Mouse (Mus musculus): ENCODE results near the gene Edaradd. TPM values are rescaled to one million over a fixed set of nuclear protein-coding genes. Genes with fewer than 3 reads are reported as not detected.

The Edaradd gene
- polyA plus RNA-seq, 1 experiment: 0.38 TPM

GRCm38 (mm10) chr13:12439586-12439985 lies 80.7 kb downstream of the Edaradd start:
- TF ChIP-seq POLR2A (IDR thresholded peaks at IDR 0.05; ENCODE audit: borderline replicate concordance, low read depth, low read length) (no peak), CTCF (IDR thresholded peaks at IDR 0.05; ENCODE audit: low read depth, low read length) (no peak)
- Histone ChIP-seq H3K4me3 (ENCODE audit: insufficient read depth, low read length) (no peak overlapping the region), H3K27ac (ENCODE audit: insufficient read depth, low read depth, low read length) (no peak overlapping the region), H3K4me1 (ENCODE audit: control insufficient read depth, insufficient read depth, low read length) (peaks cover 11% of the 10 kb centered on the region)

DNA sequence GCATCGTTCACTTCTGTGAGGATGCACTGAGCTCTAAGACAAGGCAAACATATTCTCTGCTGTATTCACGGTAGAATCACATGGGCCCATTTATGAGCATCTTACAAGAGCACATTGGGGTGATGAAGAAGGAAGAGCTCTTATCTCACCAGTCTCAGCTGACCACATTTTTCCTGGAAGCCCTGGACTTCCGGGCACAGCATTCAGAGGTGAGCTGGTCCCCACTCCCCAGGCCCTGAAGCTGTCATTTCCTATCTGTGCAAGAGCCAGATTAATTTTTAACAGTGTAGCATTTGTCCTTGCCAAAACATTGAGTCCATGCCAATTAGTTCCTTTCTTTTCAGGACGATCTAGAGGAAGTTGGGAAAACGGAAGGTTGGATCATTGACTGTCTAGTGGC lies 86.4 kb downstream of the Edaradd start:
- no peak overlapping the region for H3K4me3 ChIP-seq (ENCODE audit: insufficient read depth, low read length)
- no peaks in the 10 kb centered on the region for H3K4me1 ChIP-seq (ENCODE audit: control insufficient read depth, insufficient read depth, low read length)
- TF ChIP-seq POLR2A (IDR thresholded peaks at IDR 0.05; ENCODE audit: borderline replicate concordance, low read depth, low read length): no peak
- no peak for TF ChIP-seq CTCF (IDR thresholded peaks at IDR 0.05; ENCODE audit: low read depth, low read length)
- H3K27ac ChIP-seq (ENCODE audit: insufficient read depth, low read depth, low read length): no peak overlapping the region

DNA sequence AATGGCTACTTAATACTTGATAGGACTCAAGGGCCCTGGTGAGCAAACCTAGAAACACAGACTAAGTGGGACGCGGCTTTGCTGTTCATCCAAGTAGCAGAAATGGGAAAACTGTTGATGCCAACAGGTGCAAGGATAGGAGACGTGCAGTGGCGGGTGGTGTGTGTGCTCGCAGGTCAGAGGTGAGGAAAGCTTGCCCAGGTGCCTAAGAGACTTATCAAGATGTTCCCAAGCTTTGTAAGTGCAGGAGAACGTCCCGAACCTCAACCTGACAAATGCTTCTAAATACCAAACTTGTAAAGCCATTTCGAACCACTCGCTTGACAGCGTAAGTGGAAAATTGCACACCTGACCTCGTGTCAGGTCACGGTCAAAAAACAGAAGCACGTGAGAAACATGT lies 91.7 kb downstream of the Edaradd start:
- no peak overlapping the region for H3K4me3 ChIP-seq (ENCODE audit: insufficient read depth, low read length)
- H3K27ac ChIP-seq (ENCODE audit: insufficient read depth, low read depth, low read length): no peak overlapping the region
- no peaks in the 10 kb centered on the region for H3K4me1 ChIP-seq (ENCODE audit: control insufficient read depth, insufficient read depth, low read length)
- TF ChIP-seq POLR2A (IDR thresholded peaks at IDR 0.05; ENCODE audit: borderline replicate concordance, low read depth, low read length): no peak
- no peak for TF ChIP-seq CTCF (IDR thresholded peaks at IDR 0.05; ENCODE audit: low read depth, low read length)

Other genes with a start within 250 kb of the Edaradd start
- gene Actn2, start 179.7 kb downstream of the Edaradd start, polyA plus RNA-seq (2012; ENCODE audit: insufficient read depth, insufficient read length, missing spikeins): not detected in 2 replicates
- 10.6 and 12.0 TPM in 2 replicates for gene Heatr1, start 125.4 kb downstream of the Edaradd start, polyA plus RNA-seq (2012; ENCODE audit: insufficient read depth, insufficient read length, missing spikeins)
- 113 and 114 TPM in 2 replicates for gene Lgals8, start 55.5 kb downstream of the Edaradd start, polyA plus RNA-seq (2012; ENCODE audit: insufficient read depth, insufficient read length, missing spikeins)
- gene Ero1lb, start 45.4 kb upstream of the Edaradd start, polyA plus RNA-seq (2012; ENCODE audit: insufficient read depth, insufficient read length, missing spikeins): 24.1 and 26.2 TPM in 2 replicates

All from bone marrow macrophage, adult 2 months (primary cell).